Mouse (Mus musculus): ENCODE data around the gene Dip2a.

- TF ChIP-seq TAL1 (IDR thresholded peaks at IDR 0.05; ENCODE audit: low read length) (no peak), GATA1 (IDR thresholded peaks at IDR 0.05; ENCODE audit: low read length) (no peak)
Measured at GRCm38 (mm10) chr10:76392596-76392995, 47.5 kb upstream of the Dip2a start.

Data from erythroblast, embryonic 14.5 days (primary cell).